Mouse (Mus musculus) heart, adult 18-20 months (tissue): ENCODE measurements around the gene Map4. TPM values are rescaled to one million over a fixed set of nuclear protein-coding genes. Genes with fewer than 3 reads are reported as not detected.

Source experiments
- DNase-seq, 2 experiments: peaks; one replicate each; pipeline ENCODE4 v3.0.0; 2021 to 2022; ENCODE audit warnings: mixed read lengths in 1 of 2
- microRNA-seq, 2 experiments: library from miRNA; unstranded; fragments of <30 nt; microRNA quantifications; one replicate each; pipeline ENCODE4 v1.2.0; 2022
- total RNA-seq, 2 experiments: library from RNA; stranded (reverse); gene quantifications; 2 replicates each; pipeline ENCODE4 v1.2.3; 2021

Gene Map4
- total RNA-seq, 2 experiments from 2014 or later, result 314 to 326 TPM

GRCm38 (mm10) chr9:110130896-110131524, 199.8 kb downstream of the Map4 start:
- DNase-seq, result no peak

DNA sequence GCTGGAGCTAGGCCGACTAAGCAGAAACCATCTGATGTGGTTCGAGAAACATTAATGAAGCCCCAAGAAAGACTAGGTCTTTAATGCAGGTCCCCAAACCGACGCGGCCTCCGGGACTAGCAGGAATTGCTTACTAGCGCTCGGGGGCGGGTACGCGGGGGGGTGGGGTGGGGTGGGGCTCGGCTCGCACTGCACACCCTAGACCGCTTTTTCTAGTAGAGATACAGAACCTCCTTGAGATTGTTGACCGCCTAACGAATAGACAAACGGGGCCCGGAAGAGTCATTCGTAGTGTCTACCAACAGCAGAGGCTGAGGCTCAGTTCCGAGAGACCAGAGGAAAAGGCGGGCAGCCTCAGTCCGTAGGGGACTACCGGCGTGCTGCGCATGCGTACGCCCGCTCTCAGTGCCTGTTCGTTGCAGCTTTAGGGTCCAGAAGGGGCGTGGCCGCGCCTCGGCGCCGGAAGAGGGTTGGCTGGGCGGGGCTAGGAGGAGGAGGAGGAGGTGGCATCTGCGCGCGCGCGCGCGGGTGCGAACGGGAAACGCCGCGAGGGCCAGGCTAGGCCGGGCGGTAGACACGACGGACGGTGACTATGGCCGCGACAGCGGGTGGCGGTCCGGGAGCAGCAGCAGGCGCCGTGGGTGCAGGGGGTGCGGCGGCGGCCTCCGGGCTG, 200.4 kb downstream of the Map4 start:
- peak; percentile 99 to 100 for DNase-seq

- DNase-seq, result no peak
Measured at GRCm38 (mm10) chr9:110132201-110132605, 200.9 kb downstream of the Map4 start.

- DNase-seq, result no peak
Measured at GRCm38 (mm10) chr9:110132921-110133320, 201.7 kb downstream of the Map4 start.

Small RNA genes within 50 kb of the gene (microRNA-seq; reads per million reads assigned to microRNA genes)
- 0.27 to 0.38 reads per million in 2 experiments for gene Mir7089

Other genes with a start within 250 kb of the Map4 start
- not detected for gene Fbxw18, start 228.8 kb upstream of the Map4 start, total RNA-seq
- not detected for gene Fbxw26, start 185.4 kb upstream of the Map4 start, total RNA-seq
- gene Fbxw27, start 140.8 kb upstream of the Map4 start, total RNA-seq, result not detected
- gene Spink8, start 119.2 kb upstream of the Map4 start, total RNA-seq, result not detected
- gene Nme6, start 98.7 kb upstream of the Map4 start, total RNA-seq, result 10 to 100 TPM; 23.4 to 25.3 TPM
- not detected for gene Camp, start 81.8 kb upstream of the Map4 start, total RNA-seq
- 1 to 10 TPM; 4.7 to 5.3 TPM for gene Cdc25a, start 55.9 kb upstream of the Map4 start, total RNA-seq
- gene Smarcc1, start 186.2 kb downstream of the Map4 start, total RNA-seq, result 10 to 100 TPM; 22.9 to 25.5 TPM
- gene Dhx30, start 186.4 kb downstream of the Map4 start, total RNA-seq, result 10 to 100 TPM; 54.4 to 56.4 TPM